Mouse (Mus musculus) A20 (cell line): ENCODE data around the gene Ppil1.

Source experiments
- DNase-seq: peaks from one replicate; pipeline ENCODE4 v3.0.0-alpha.2; 2011; ENCODE audit warnings: low read depth, low spot score

Gene Ppil1

DNA sequence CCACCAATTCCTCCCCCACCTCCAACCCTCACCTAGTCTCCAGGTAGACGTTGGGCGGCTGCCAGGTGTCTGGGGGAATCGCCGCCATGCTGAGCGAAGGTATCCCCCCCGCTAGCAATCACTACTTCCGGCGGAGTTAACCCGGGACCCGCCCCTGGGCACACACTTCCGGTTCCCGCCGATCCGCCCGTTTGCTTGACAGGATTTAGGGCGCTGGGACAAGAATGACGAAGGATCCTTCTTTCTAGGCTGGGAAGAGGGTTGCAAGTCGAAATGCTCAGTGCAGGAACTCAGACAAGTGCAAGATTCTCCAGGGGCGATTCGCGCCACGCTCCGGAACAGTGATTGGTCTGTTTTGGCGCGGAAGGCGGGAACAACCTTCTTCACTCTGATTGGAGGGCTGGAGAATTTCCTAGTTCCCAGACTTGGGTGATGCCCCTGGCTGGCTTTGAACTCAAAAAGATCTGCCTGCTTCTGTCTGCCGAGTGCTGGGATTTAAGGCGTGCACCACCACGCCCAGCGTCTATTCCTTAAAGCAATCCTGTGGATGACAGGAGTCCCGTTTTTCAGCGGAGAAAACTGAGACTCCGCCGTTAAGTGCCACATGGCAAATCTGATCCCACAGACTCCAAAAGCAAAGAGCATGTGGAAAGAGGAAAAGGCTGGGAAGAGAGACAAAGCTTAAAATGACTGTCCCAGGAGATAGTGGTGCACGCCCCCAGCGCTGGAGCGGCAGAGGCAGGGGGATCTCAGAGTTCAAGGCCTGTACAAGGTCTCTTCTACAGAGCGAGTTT, at the start of gene Ppil1:
Gene Ppil1, minus strand, starts transcription at position 347 of the 794 bp plus-strand sequence.
- DNase-seq, result peak; percentile 94

DNA sequence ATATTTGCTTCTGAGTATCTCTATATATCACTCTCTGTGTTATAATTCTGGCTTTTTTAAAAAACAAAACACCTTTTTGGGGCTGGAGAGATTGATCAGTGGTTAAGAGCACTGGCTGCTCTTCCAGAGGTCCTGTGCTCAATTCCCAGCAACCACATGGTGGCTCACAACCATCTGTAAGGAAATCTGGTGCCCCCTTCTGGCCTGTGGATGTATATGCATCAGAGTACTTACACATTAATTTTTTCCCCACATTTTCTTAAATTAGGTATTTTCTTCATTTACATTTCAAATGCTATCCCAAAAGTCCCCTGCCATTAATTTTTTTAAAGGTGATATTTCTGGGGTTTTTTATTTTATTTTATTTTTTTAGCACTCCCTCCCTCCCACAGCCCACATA, 49.3 kb upstream of the Ppil1 start:
- peak; percentile 45 for DNase-seq

DNA sequence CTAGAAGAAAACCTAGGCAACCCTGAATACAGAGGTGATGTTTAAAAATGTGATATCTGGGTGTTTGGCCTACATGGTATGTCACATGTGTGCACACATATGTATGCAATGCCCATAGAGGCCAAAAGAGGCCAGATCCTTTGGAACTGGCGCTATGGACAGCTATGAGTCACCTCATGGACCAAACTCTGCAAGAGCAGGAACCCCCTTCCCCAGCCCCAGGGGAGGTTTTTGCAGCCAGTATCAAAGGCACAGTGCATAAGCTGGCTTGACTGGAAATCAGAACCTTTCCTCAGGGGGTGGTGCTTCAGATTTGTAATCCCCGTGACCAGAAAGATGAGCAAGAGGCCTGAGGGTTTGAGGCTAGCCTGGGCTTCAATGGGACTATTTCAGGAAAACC, 48.1 kb upstream of the Ppil1 start:
- no peak for DNase-seq

DNA sequence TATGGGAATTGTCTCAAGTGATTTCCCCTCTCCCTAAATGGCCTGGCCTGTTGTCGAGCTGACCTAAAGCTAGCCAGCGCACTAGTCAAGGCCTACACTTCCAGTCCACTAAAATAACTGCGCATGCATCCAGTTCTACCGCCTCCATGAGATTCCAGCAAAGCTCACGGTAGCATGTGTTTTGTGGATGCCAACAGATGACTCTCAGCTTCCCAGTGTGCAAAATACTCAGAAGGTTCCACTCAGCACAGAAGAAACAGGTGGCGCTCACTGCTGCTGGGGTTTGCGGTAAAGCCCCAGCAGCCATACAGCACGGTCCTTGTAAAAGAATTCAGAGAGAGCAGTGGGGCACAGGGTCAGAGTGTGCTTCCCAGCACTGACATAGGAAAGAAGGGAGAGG, 47.6 kb upstream of the Ppil1 start:
- DNase-seq, result no peak

DNA sequence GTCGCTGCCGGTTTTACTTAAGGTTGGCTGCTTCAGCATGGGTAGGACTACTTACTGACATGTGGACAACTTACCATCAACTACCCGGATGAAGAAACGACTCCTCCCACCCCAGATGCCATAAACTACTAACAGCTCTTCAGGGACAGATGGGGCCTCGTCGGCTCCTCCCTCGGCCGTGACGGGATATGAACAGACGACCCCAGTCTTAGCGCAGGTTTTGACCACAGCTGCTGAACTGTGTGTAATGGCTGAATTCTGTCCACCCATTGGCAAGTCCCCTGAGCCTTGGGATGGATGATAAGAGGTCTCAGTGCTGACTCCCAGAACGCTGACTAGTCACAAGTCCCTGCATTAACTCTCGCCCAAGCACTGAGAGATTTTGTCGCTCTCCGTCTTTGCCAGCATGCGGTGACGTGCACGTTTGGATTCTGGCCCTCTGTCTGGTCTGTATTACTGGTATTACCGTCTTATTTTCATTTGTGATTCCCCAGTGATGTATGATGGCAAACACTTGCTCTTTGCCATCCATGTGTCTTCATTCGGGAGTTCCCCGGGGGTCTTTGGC, 46.2 kb upstream of the Ppil1 start:
- DNase-seq, result no peak

DNA sequence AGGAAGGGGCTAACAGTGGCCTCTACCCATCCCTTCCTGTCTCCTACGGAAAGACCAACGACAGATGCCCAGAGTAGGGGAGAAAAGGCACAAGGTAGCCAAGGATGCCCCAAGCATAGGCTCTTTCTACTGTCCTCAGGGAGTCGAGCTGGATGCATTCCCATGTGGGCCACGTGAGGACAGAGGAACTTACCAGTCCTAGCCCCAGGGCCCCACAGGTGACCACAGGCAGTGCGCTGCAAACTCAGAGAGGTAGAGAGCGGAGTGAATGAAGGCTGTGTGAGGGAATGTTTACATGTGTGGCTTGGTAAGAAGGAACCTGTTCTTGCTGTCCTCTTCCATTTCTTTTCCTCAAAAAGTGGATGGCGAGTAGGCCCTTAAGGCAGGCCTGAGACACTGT, 41.9 kb upstream of the Ppil1 start:
- no peak for DNase-seq

DNA sequence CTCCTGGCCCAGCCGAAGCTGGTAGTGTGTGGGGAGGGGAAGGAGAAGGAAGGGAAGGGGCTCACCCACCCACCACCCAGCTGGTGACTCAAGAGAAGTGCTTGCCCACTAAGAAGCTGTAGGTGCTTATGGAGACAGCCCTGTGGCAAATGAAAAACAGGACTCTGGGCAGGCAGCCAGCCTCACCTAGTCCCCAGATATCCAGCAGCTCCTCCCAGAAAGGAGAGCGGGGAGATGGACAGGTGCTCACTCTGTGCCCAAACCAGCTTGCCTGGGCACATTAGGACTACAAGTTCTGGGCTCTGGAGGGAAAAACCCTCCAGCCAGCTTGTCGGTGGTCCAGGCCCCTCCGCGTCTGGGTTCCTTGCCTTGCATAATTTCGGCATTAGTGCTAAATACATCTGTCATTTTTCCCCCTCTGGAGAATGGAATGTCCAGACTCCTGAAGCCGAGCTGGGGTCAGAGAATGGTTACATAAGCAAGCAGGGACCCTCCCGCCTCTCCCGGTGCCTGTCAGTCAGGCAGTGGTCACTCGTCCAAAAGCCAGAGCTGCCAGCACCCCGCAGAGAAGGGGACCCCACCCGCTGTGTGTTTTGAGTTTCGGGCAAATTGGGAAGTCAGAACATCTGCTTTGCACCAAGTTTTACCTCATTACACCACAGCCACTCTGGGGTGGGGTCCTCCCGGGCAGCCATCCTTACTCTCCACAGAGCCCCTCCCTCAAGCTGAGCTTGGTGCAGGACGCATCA, 41.2 kb upstream of the Ppil1 start:
- no peak for DNase-seq

DNA sequence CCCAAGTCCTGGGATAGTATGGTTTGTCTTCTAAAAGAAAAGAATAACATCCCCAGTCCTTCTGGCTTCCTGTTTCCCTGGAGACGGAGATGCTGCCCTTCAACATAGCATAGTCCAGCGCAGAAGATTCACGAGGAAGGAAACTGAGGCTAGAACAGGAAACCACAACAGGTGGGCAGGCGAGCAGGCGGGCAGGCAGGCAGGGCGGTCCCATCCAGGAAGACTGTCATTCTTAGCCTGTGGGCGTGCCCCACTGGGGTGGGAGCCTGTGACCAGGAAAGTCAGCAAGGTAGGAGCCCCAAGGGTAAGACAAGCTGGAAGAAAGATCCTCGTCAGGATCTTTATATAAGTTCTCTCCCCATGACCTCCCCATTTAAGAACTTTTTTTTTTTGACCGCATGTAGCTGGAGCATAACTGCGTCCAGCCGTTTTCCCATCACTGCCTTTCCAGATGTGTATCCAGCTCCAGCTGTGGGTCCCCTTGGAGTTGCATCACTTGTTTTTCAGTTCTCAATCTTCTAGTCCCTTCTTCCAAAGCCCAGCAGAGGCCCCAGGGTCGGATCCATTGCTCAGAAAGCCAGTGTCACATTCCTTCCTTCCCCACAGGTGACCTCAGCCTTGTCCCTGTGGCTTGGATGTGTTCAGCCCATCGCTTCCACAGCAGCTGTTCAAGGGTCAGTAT, 40.5 kb upstream of the Ppil1 start:
- DNase-seq, result no peak

DNA sequence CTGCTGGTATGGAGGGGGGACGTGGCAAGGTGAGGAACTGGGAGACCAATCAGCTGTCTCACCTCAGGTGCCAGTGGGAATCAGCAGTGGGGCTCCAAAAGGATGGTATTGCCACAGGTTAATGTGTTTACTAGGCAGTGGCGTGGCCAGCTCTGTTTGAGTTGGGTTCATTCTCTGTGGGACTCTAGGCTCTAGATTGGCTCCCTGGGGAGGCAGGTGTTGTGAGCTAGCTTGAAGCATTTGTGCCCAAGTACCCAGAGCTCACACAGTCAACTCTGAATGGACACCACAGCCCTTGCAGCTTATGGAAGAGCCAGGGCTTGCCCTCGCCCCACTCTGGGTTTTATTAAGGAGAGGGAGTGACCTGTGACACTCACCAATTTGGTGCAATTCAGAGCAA, 39.9 kb upstream of the Ppil1 start:
- no peak for DNase-seq

DNA sequence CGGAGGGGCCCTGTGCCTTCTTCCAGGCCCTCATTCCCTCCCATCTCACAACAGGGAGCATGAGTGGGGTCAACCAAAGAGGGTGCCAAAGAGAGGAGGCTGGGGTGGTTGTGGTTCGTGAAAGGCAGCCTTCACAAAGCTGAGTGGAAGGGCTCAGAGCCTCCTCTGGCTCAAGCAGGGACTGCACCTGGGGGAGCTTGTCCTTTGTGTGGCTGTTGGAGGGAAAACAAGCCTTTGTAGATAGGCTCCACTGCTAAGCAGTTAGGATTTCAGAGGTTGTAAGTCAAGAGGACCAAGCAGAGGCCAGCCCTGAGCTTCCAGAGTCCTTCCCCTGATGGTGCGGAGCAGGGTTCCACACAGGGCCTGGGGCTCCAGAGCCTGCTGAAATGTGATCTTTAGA, 39.1 kb upstream of the Ppil1 start:
- DNase-seq, result no peak

DNA sequence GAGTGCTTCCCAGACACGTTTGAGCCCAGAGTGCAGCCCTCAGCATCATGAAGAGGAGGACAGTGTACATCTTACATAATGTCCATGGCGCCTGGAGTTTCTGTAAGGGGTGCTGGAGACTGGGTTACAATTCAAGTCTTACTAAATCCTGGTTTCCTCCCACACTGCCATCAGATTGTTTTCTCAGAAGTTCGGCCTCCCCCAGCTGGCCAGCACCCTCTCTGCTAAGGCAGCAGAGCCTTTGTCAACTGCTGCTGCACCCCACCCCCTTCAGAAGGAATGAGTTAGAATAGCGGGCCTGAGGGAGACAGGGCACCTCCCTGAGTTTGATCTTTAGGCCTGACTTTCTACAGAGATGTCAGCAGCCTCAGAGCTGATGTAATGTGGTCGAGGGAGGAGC, 38.2 kb upstream of the Ppil1 start:
- no peak for DNase-seq

DNA sequence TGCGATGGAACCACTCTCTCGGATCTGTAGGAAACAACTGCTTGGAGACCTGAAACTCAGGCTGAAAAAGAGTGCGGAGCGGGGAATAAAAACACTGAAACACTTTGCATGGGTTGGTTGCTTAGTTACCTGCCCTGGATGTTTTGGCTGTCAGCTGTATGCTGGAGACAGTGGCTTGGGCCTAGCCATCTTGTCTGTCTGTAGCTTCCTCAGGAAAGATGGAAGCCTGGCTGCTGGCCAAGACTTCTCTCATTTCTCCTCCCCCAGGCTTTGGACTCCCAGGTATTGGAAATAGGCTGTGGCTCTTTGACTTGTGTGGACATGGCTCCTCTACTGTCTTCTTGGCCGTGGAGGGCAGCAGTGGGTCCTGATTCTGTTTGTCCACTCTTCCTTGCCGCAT, 37.4 kb upstream of the Ppil1 start:
- no peak for DNase-seq

DNA sequence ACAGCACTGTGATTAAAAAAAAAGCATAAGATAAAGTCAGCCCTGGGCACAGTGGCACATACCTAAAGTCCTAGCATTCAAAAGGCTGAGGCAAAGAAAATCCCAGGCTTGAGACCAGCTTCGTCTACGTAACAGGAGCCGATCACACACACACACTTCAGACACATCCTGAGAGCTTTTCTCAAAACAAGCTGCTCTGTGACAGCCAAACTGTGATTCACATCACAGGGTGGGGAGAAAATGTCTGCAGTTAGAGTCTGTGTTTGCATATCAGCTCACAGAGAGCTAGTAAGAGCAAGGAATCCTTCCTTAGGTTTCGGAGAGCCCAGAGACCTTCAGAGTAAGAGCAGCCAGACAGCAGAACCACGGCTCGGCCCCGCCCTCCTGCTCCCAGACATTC, 36.9 kb upstream of the Ppil1 start:
- DNase-seq, result no peak

DNA sequence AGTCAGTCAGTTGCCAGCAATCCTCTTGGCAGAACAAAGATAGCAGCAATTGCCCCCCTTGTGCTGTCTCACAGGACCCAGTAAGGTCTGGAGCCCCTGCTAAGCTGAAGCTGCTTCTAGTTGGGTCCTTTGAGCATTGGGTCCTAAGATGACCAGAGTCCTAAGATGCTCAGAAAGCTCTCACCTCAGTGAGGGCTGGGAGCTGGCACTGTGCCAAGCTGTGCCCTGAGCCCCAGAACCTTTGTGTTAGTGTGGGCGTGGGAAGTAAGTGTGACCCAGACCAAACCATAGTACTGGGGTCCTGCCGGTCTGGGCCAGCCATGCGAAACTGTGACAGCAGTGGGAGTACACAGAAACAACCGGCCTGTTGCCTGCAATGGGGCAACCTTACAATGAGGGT, 35.3 kb upstream of the Ppil1 start:
- DNase-seq, result no peak

DNA sequence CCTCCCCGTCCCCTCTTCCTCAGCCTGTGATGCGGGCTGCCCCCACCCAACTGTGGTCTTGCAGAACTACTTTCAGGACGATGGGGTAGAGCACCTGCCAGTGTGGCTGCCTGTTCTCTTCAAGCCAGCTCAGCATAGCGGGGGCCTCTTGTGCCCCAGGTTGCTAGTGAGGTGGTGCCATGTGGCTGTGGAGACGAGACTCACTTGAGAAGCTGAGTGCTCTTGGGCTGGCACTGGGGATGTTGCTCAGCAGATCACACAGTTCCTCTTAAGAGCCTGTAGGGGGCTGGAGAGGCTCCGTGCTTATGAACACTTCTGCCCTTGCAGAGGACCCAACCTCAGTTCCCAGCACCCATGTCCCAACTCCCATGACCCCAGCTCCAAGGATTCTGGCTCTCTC, 33.8 kb upstream of the Ppil1 start:
- no peak for DNase-seq

DNA sequence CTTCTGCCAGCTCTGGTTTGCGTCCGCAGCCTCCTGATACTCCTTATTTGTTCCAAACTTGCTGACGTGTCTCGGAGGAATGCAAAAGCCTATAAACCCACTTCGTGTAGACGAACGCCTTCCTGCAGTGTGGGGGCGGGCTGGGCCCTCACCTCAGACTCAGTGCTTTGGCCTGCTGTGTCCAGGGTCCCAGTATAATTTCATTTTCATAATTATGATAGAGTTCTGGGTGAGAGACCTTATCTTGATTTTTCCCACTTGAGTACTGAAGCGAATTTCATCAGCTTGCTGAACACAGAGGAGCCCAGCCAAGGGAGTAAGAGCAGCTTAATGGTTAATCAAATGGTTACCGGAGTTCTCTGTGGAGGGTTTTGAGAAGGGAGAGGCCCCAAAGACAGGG, 33.3 kb upstream of the Ppil1 start:
- no peak for DNase-seq

DNA sequence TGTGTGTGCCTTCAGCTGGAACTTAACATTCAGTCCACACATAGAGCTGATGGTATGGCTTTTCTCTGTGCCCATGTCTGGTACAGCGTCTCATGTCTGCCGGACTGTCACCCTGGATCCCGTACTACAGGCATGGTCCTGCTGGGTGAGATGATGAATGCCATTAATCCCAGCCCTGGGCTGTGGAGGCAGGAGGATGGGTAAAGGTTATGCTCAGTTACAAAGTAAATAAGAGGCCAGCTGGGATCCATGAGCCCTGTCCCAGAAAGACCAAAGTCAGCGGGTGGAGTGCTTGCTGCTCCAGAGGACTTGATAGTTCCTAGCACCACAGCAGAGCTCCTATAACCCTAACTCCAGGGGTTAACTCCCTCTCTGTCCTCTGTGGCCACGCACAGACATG, 31.8 kb upstream of the Ppil1 start:
- no peak for DNase-seq

DNA sequence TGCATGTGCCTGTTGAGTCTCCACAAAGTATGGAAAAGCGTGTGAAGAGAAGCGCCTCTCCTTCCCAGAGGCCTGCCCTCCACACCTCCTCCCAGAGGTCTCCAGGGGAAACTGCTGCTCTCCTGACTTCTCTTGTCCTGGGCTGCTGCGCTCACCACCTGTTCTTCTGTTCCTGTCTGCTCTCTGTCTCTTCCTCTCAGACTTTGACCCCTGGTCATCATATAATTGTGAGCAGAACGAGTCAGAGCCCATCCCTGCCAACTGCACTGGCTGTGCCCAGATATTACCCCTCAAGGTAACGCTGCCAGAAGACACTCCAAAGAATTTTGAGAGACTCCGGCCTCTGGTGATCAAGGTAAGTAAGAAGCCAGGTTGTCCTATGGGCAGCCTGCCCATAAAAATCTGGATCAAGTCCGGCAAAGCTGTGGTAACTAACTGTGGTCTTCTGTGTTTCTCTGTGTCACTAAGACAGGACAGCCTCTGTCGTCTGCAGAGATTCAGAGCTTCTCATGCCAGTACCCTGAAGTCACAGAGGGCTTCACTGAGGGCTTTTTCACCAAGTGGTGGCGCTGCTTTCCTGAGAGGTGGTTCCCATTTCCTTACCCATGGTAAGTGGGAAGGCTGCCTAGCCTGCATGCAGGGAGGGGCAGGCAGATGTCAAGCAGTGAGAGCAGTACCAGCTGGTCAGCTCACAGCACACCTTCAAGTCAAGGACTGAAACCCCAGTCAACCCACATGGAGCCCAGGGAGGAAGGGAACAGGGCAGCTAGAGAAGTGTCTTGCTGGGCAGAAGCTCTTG, 30.0 kb upstream of the Ppil1 start:
- DNase-seq, result no peak

DNA sequence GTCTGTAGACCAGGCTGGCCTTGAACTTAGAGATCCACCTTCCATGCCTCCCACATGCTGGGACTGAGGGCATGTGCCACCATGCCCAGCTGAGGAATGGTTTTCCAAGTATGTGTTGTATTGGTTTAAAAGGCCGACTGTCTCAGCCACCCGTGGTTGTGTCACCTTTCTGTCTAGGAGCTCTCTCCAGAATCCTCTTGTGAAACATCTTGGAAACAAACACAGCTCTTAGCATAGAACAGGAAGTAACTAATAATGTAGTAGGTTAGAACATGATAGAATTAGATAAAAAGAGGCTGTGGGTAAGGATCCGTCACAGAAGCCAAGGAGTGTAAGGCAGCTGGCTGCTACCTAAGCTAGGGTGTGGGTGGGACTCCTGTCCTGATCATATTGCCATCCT, 29.0 kb upstream of the Ppil1 start:
- DNase-seq, result no peak

DNA sequence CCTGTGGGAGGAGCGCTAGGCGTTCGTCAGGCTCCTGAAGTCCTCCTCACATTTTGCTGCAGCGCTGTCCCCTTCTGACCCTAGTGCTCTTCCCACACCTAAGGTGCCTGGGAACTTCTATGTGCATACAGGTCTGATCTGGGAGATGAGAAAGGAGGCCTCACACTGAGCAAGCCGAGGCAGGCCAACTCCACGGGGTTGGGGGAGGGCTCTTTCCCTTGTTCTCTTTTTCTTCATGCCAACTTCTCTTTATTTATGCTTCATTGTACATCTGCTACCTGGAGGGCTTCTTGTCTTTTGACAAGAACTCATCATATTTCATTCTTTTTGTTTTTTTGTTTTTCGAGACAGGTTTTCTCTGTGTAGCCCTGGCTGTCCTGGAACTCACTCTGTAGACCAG, 27.8 kb upstream of the Ppil1 start:
- DNase-seq, result peak; percentile 39

DNA sequence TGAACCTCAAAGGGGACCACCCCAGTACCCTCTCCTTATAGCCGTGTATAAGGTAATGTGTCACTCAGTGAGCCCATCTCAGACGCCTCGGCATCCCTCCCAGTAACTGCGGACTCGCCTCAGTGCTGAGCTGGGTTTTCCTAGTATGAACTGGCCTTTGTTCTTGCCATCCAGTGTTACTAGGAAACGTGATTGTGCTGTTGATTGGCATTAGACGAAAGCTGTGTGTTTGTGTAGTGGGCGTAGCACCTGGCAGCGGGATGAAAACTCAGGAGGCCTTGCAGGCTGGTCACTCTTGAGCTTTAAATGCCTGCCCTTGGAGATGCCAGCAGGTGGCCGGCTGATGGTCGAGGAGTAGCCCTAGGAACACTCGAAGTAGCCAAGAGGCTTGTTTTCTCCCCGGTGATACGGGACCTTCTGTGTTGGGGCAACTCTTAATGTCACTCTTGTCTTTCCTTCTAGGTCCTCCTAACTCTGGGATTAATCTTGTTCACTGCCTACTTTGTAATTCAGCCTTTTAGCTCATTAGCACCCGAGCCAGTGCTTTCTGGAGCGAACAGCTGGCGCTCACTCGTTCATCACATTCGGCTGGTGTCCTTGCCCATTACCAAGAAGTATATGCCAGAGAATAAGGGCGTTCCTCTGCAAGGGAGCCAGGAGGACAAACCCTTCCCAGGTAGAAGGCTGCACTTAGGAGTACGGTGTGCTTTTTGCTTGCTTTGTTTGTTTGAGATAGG, 18.4 kb upstream of the Ppil1 start:
- no peak for DNase-seq
